Mouse (Mus musculus) cortical plate, adult 2 months (tissue): ENCODE measurements around the gene 1700012P22Rik. TPM values are rescaled to one million over a fixed set of nuclear protein-coding genes. Genes with fewer than 3 reads are reported as not detected.

ENCODE experiments used
- H3K27ac ChIP-seq: fragments of 200-500 bp; 2 replicates; pipeline ENCODE4 v1.5.1; 2012; ENCODE audit warnings: low read length, control low read depth, inconsistent platforms; ENCODE audit not compliant: insufficient read depth
- H3K4me1 ChIP-seq: fragments of 200-500 bp; 2 replicates; pipeline ENCODE4 v1.6.1; 2011; ENCODE audit warnings: low read length; ENCODE audit not compliant: control insufficient read depth, insufficient read depth
- H3K4me3 ChIP-seq: fragments of 200-500 bp; 2 replicates; pipeline ENCODE4 v1.5.1; 2011; ENCODE audit warnings: mild to moderate bottlenecking, low read length, control low read depth; ENCODE audit not compliant: insufficient read depth
- CTCF ChIP-seq: fragments of 200-500 bp; IDR thresholded peaks from 2 replicates; pipeline ENCODE4 v1.5.1; 2011; ENCODE audit warnings: mild to moderate bottlenecking, control low read depth, low read length; ENCODE audit not compliant: insufficient read depth; ENCODE audit errors: extremely low read depth
- POLR2A ChIP-seq: fragments of 200-500 bp; IDR thresholded peaks from 2 replicates; pipeline ENCODE4 v1.6.1; 2011; ENCODE audit warnings: mild to moderate bottlenecking, low read length, control low read depth; ENCODE audit not compliant: insufficient read depth; ENCODE audit errors: extremely low read depth
- polyA plus RNA-seq: library from polyadenylated mRNA; depleted of rRNA; stranded (reverse); fragments of >200 nt; gene quantifications from 2 replicates; pipeline ENCODE4 v1.2.3, GENCODE M21; 2012; rRNA removed

The 1700012P22Rik gene
- not detected in 2 replicates for polyA plus RNA-seq

DNA sequence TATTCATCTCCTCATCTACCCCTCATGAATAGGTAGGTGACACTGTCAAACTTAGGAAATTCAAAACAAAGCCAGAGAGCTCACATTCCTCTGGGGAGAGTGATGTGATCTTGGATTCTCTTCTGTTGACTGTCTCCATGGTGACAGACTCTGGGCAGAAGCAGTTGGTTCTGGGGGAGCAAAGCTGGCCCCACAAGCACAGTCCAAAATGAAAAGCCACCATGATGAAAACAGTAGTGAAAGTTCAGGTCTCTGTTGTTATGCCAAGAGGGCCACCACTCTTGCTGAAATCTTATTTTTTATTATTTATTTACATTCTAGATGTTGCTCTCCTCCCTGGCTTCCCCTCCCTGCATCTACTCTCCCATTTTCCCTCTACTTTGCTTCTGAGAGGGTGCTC is at the start of gene 1700012P22Rik:
Gene 1700012P22Rik, minus strand, starts transcription at position 101 of the 400 bp plus-strand sequence.
- Histone ChIP-seq H3K27ac (no peak within 1 kb of the TSS), H3K4me1 (no peaks in the 10 kb centered on the region)
- TF ChIP-seq CTCF (no peak), POLR2A (no peak)

DNA sequence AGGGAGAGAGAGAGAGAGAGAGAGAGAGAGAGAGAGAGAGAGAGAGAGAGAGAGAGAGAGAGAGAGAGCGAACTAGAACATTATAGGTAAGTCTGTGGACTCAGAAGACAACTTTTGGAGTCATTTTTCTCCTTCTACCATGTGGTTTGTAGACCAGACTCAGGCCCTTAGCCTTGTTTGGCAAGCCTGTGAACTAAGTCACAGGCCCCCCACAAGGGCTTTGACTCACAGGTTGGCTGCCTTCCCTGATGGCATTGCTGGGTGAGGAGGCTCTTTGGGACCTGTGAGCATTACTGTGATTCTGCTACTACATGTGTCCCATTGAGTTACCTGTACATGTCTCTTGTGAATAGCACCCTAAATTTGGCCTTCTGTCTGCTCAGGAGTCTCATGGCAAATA is 29.5 kb upstream of the 1700012P22Rik start:
- H3K4me1 ChIP-seq, result no peaks in the 10 kb centered on the region
- TF ChIP-seq CTCF, result no peak
- no peak for TF ChIP-seq POLR2A
- no peak overlapping the region for H3K4me3 ChIP-seq
- H3K27ac ChIP-seq, result no peak overlapping the region

More for the DNA sequence above, at the start of gene 1700012P22Rik:
- no peak within 1 kb of the TSS for H3K4me3 ChIP-seq

DNA sequence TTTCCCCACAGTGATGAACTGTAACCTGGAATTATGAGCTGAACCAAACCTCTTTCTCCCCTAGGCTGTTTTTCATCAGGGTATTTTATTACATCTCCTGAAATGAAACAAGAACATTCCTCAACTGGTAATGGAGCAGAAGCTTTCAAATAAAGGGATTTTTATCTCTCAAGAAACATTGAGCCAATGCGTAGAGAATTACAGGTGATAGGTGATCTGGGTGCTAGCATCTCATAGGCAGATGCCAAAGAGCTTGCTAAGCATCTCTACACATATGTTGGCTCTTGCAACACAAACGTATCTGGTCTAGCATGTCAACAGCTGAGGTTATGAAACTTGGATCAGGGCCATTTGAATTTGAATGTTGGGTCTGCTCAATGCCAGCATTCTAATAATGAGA is 26.6 kb upstream of the 1700012P22Rik start:
- Histone ChIP-seq H3K27ac (no peak overlapping the region), H3K4me3 (no peak overlapping the region)
- TF ChIP-seq POLR2A (no peak), CTCF (no peak)

DNA sequence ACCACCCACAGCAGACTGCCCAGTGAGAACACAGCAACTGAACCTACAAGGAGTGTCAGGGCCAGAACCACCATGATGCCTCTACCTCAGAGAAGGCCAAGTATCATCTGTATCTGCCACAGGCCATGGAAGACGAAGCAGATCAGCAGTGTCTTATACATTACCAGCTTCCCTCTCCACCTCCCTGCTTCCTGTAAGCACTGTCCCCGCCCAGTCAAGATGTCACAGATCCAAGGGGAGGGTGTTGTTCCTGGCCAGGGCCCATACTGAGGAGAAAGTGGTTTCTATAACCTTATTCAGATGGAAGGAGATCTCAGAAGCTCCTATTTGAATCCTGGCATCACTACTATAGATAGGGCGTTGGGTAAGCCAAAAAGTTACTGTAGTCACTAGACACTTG is 25.1 kb upstream of the 1700012P22Rik start, which contains the start of gene Aadacl3:
Gene Aadacl3, minus strand, starts transcription at position 101 of the 400 bp plus-strand sequence.
- Histone ChIP-seq H3K4me1 (no peaks in the 10 kb centered on the region), H3K4me3 (no peak within 1 kb of the TSS), H3K27ac (no peak within 1 kb of the TSS)
- TF ChIP-seq POLR2A (no peak), CTCF (no peak)

More for the DNA sequence above, 26.6 kb upstream of the 1700012P22Rik start:
- H3K4me1 ChIP-seq, result no peaks in the 10 kb centered on the region

DNA sequence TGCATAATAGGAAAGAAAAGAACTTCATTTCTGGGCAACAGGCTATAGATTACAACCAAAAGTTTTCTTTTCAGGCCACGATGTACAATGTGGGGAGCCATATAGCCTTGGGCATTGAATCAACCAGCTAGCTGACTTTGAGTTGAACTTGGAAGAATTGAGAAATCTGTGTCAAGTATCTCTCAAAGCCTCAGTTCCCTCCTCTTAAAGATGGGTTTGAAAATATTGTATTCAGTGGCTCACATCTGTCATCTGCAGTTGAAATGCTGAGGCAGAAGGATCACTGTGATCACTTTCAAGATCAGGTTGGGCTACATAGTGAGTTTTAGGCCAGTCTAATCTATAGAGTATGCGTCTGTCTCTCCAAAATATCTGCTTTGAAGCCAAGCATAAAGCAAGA is 14.6 kb upstream of the 1700012P22Rik start, which contains the start of gene Gm9944:
Gene Gm9944, minus strand, starts transcription at position 101 of the 400 bp plus-strand sequence.
- no peaks in the 10 kb centered on the region for H3K4me1 ChIP-seq
- TF ChIP-seq CTCF, result no peak
- no peak for TF ChIP-seq POLR2A
- H3K27ac ChIP-seq, result no peak within 1 kb of the TSS
- H3K4me3 ChIP-seq, result no peak within 1 kb of the TSS

DNA sequence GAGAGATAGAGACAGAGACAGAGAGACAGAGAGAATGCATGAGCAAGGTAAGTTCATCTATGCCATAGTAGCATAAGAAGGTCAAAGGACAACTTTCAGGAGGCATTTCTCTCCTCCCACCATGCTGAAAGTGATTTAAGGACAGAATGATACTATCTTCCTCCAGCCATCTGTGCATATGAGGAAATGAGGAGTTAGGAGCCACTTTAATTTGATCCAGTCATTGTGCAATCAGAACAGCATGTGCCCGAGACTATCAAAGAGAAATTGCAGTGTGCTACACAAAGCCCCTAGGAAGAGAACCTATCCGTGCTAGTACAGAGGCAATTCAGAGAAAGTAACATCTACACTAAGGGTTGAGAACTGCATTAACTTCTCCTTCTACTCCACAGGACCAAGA is 10.0 kb upstream of the 1700012P22Rik start:
- TF ChIP-seq POLR2A (no peak), CTCF (no peak)
- no peak overlapping the region for H3K27ac ChIP-seq
- H3K4me3 ChIP-seq, result no peak overlapping the region
- no peaks in the 10 kb centered on the region for H3K4me1 ChIP-seq

DNA sequence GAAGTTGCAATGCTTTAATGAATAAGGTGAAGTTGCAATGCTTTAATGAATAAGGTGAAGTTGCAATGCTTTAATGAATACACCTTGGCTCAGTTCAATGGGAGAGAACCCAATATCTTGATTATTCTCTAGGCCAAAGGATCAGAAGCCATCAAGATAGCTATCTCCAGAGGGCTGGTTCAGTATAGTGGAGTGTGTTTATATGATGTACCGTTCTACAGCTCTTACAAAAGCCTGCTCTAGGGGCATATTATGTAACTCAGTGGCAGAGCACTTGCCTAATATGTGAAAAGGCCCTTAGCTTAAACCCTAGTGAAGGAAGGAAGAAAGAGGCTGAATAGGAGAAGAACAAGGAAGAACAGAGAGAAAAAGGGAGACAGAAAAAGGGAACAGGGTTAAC is 3.0 kb upstream of the 1700012P22Rik start:
- Histone ChIP-seq H3K4me1 (no peaks in the 10 kb centered on the region), H3K27ac (no peak overlapping the region), H3K4me3 (no peak overlapping the region)
- TF ChIP-seq CTCF (no peak), POLR2A (no peak)

DNA sequence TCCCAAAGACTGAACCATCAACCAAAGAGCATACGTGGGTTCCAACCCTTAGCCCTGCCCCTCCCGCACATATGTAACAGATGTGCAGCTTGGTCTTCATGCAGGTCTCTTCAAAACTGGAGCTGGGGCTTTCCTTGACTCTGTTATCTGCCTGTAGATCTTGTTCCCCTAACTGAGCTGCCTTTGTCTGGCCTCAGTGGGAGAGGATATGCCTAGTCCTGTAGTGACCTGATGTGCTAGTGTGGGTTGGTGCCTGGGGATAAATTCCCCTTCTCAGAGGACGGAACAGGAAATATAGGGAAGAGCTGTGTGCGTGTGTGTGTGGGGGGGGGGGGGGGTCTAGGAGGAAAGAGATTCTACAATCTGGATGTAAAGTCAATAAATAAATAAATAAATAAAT is 2.5 kb upstream of the 1700012P22Rik start:
- Histone ChIP-seq H3K4me1 (no peaks in the 10 kb centered on the region), H3K27ac (no peak overlapping the region), H3K4me3 (no peak overlapping the region)
- no peak for TF ChIP-seq CTCF
- TF ChIP-seq POLR2A, result no peak

DNA sequence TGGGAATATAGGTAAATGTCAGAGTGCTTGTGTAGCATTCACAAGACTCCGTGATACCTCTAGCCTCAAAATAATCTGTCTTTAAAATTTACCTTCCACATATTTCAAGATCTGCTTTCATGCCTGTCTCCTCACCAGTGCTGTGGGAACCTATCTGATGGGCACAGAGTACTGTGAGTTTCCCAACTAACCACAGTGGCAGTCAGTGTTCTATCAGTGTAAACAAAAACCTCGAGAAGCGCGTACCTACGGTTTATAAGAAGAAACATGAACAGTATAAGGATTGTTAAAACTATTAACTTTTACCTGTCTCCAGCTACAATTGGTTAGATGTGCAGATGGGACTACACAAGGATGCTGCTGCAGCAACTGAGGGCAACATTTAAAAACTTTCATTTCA is 5.4 kb downstream of the 1700012P22Rik start:
- Histone ChIP-seq H3K27ac (no peak overlapping the region), H3K4me1 (no peaks in the 10 kb centered on the region), H3K4me3 (no peak overlapping the region)
- TF ChIP-seq CTCF, result no peak
- no peak for TF ChIP-seq POLR2A

DNA sequence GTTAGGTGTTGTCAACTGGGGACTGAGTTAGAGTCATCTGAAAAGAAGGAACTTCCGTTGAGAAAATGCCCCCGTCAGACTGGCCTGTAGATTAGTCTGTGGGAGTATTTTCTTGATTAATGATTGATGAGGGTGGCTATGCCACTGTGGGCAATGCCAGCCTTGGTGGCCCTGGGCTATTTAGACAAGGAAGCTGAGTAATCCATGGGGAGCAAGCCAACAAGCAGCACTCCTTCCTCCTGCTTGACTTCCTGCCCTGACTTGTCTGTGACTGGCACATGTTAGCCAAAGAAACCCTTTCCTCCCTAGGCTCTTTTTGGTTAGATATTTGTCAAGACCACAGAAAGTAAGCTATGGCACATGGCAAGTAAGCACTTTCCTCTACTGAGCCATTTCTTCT is 7.8 kb downstream of the 1700012P22Rik start:
- Histone ChIP-seq H3K4me1 (no peaks in the 10 kb centered on the region), H3K4me3 (no peak overlapping the region), H3K27ac (no peak overlapping the region)
- no peak for TF ChIP-seq CTCF
- no peak for TF ChIP-seq POLR2A

DNA sequence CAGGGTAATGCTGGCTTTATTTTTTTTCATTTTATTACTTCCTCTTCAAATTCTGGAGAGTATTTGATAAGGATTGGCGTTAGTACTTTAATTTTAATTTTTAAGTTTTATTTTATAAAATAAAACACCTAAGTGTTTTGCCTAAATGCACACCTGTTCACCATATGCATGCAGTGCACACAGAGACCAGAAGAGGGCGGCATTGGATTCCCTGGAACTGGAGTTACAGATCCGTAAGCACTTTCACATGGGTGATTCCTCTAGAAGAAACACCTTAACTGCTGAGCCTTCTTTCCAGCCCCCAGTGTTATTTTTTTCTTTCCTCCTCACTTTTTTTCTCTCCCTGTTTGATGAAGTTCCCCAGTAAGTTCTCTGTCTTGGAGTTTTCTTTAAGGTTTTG is 9.7 kb downstream of the 1700012P22Rik start:
- Histone ChIP-seq H3K27ac (no peak overlapping the region), H3K4me1 (no peaks in the 10 kb centered on the region), H3K4me3 (no peak overlapping the region)
- TF ChIP-seq CTCF (no peak), POLR2A (no peak)
